Mouse (Mus musculus) forebrain, postnatal 0 days (tissue): Measurements from ENCODE around the gene Ugt2a1. TPM values are rescaled to one million over a fixed set of nuclear protein-coding genes. Genes with fewer than 3 reads are reported as not detected.
"Not testable (repeated sequence)": the region's sequence is repeated elsewhere in the genome, so short reads cannot be mapped to it uniquely, and the experiment has no call there.

Source experiments
- ATAC-seq: fragments of 200-750 bp; cut with Nextera tagmentation; 2 replicates; pipeline ENCODE4 v1.8.0; 2017; ENCODE audit warnings: mild to moderate bottlenecking, moderate library complexity
- DNase-seq: peaks from one replicate; pipeline ENCODE4 v3.0.0-alpha.2; 2015
- H3K27ac ChIP-seq: fragments of 300-500 bp; sonication (generic); 2 replicates; pipeline ENCODE4 v1.5.1; 2014; ENCODE audit warnings: low read depth, mild to moderate bottlenecking, antibody characterized with exemption, low read length, moderate library complexity, mixed read lengths
- H3K27me3 ChIP-seq: fragments of 300-500 bp; sonication (generic); 2 replicates; pipeline ENCODE4 v1.6.1; 2014; ENCODE audit warnings: mild to moderate bottlenecking, low read length, mixed read lengths; ENCODE audit not compliant: insufficient read depth
- H3K36me3 ChIP-seq: fragments of 300-500 bp; sonication (generic); 2 replicates; pipeline ENCODE4 v1.6.1; 2014; ENCODE audit warnings: mild to moderate bottlenecking, moderate library complexity; ENCODE audit not compliant: insufficient read depth
- H3K4me1 ChIP-seq: fragments of 300-500 bp; sonication (generic); 2 replicates; pipeline ENCODE4 v1.6.1; 2014; ENCODE audit warnings: antibody characterized with exemption; ENCODE audit not compliant: insufficient read depth
- H3K4me2 ChIP-seq: fragments of 300-500 bp; sonication (generic); 2 replicates; pipeline ENCODE4 v1.6.1; 2014; ENCODE audit warnings: low read depth, mild to moderate bottlenecking, moderate library complexity
- H3K4me3 ChIP-seq: fragments of 300-500 bp; sonication (generic); 2 replicates; pipeline ENCODE4 v1.5.1; 2014; ENCODE audit warnings: low read depth, low read length, mixed read lengths
- H3K9ac ChIP-seq: fragments of 300-500 bp; sonication (generic); 2 replicates; pipeline ENCODE4 v1.6.1; 2014; ENCODE audit warnings: mild to moderate bottlenecking
- H3K9me3 ChIP-seq: fragments of 300-500 bp; sonication (generic); 2 replicates; pipeline ENCODE4 v1.6.1; 2016; ENCODE audit warnings: low read length
- CTCF ChIP-seq: sonication (generic); IDR thresholded peaks from 2 replicates; pipeline ENCODE4 v1.5.1; 2016; ENCODE audit warnings: antibody characterized with exemption, control low read depth, low read depth
- WGBS: fragments of 180-500 bp; shearing (Covaris S2); extraction: QIAGEN DNeasy Blood & Tissue Kit; methylation state at CpG from one replicate; pipeline ENCODE4 v1.1.7; 2014; 5-methylcytosine and 5-hydroxymethylcytosine counted together
- polyA plus RNA-seq: library from polyadenylated mRNA; unstranded; fragments of >200 nt; fragmentation: Nextera tagmentation; extraction: Ambion mirVana; gene quantifications from 2 replicates; pipeline ENCODE4 v1.2.1, GENCODE M21; 2015
- total RNA-seq: library from RNA; depleted of rRNA; stranded (reverse); fragments of >200 nt; gene quantifications from 2 replicates; pipeline ENCODE4 v1.2.3, GENCODE M21; 2014; rRNA removed

Ugt2a1 gene
- total RNA-seq (not detected in 2 replicates), polyA plus RNA-seq (0.38 TPM in 1 of 2 replicates, not detected in the other)

DNA sequence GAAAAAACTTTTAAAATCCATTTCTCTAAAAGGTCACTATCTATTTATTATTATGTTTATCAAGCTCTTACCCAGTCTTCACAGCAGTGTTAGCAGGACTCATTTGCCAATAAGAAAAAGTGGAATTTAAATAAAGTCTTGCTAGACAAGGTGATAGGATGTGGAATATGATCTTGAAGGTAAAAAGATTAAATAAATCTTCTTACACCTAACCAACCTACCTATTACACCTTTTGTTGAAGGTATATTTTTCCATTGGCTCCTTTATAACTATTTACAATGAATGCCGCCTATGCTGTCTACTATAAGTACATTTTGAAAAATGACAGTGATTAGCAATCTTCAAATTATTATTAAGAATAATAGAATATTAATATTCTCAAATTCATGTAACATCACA is at the start of gene Ugt2a1:
Ugt2a1 (minus strand) TSS at position 101 of the 400 bp plus-strand sequence.
- no peak for TF ChIP-seq CTCF
- ATAC-seq = no peak

GRCm38 (mm10) chr5:87538111-87538510 is 47.4 kb upstream of the Ugt2a1 start, which contains the start of gene Sult1b1:
Gene Sult1b1, minus strand, starts transcription at chr5:87538195.
- Histone ChIP-seq H3K27me3 (no peaks in the 10 kb centered on the region), H3K27ac (no peak within 1 kb of the TSS), H3K9me3 (no peaks in the 10 kb centered on the region), H3K36me3 (no peaks in the 10 kb centered on the region), H3K9ac (no peak within 1 kb of the TSS), H3K4me2 (no peak within 1 kb of the TSS), H3K4me3 (no peak within 1 kb of the TSS), H3K4me1 (no peaks in the 10 kb centered on the region)
- ATAC-seq (no peak), DNase-seq (no peak)
- no peak for TF ChIP-seq CTCF
- WGBS = 94% methylated on average over 2 of the region's 2 CpGs

More for the DNA sequence above, at the start of gene Ugt2a1:
- Histone ChIP-seq H3K27me3 (no peaks in the 10 kb centered on the region), H3K9ac (no peak within 1 kb of the TSS), H3K4me1 (no peaks in the 10 kb centered on the region), H3K27ac (no peak within 1 kb of the TSS), H3K4me2 (no peak within 1 kb of the TSS), H3K4me3 (no peak within 1 kb of the TSS), H3K9me3 (no peaks in the 10 kb centered on the region), H3K36me3 (no peaks in the 10 kb centered on the region)
- 91% methylated on average over 1 of the region's 1 CpGs for WGBS
- no peak for DNase-seq

DNA sequence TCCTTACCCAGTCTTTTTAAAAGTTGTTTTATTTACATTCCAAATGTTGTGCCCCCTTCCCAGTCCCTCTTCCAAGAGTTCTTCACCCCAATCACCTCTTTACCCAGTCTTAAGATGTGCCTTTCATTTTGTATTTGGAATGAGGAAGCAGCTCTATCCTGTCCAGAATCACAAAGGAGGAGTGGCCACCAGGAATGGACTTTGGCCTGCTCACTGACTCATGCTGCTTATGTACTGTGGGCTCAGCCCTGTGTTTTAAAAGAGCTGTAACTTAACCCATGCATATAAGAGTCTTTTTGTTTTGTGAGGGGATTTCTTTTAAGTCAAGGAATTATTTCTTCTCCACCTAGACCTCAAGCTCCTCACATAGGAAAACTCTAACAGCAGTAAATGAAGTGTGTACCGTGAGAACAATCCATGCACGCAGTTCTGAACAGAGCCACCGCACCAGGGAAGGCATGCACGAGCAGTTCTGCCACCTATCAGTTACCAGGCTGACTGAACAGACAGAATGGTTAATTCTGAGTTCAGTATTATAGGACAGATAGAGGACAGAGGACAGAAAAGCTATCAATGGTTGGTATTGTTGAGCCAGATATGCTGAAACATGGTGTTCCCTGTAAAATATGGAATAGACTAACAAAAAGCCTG is 45.4 kb upstream of the Ugt2a1 start:
- H3K9me3 ChIP-seq = no peaks in the 10 kb centered on the region
- no peak overlapping the region for H3K4me2 ChIP-seq
- H3K27me3 ChIP-seq = no peaks in the 10 kb centered on the region
- H3K36me3 ChIP-seq = no peaks in the 10 kb centered on the region
- ATAC-seq (no peak), DNase-seq (no peak)
- WGBS = 51% methylated on average over 4 of the region's 4 CpGs
- TF ChIP-seq CTCF = no peak
- H3K4me3 ChIP-seq = no peak overlapping the region
- no peak overlapping the region for H3K27ac ChIP-seq
- no peaks in the 10 kb centered on the region for H3K4me1 ChIP-seq
- no peak overlapping the region for H3K9ac ChIP-seq

DNA sequence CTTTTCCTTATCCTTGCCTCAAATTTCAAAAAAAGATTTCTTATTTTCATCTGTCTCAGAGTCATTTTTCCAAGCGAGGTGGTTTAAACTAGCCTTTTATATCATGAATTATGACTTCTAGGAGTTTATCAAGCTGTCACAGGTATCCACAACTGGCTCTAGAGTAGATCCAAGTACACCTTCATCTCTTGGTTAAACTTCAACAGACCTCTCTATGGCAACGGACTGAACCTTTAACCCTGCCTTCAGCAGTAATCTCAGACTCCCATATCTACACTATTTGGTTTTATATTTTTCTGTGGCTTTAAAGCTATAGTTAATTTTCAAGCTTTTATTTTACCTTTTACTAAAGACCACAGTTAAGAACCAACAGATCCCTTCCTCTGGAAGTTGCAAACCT is 41.6 kb upstream of the Ugt2a1 start:
- Histone ChIP-seq H3K9ac (no peak overlapping the region), H3K27ac (no peak overlapping the region), H3K4me3 (no peak overlapping the region), H3K27me3 (no peaks in the 10 kb centered on the region), H3K4me2 (no peak overlapping the region), H3K36me3 (no peaks in the 10 kb centered on the region), H3K9me3 (no peaks in the 10 kb centered on the region), H3K4me1 (no peaks in the 10 kb centered on the region)
- no peak for TF ChIP-seq CTCF
- ATAC-seq (no peak), DNase-seq (no peak)
- WGBS = 76% methylated on average over 2 of the region's 2 CpGs

- H3K9me3 ChIP-seq, H3K36me3 ChIP-seq, H3K4me2 ChIP-seq, H3K27ac ChIP-seq, H3K27me3 ChIP-seq, H3K4me1 ChIP-seq, H3K9ac ChIP-seq, H3K4me3 ChIP-seq, DNase-seq, ATAC-seq: not testable (repeated sequence)
- 95% methylated on average over 2 of the region's 2 CpGs for WGBS
Measured at GRCm38 (mm10) chr5:87523561-87523960, 32.9 kb upstream of the Ugt2a1 start.

DNA sequence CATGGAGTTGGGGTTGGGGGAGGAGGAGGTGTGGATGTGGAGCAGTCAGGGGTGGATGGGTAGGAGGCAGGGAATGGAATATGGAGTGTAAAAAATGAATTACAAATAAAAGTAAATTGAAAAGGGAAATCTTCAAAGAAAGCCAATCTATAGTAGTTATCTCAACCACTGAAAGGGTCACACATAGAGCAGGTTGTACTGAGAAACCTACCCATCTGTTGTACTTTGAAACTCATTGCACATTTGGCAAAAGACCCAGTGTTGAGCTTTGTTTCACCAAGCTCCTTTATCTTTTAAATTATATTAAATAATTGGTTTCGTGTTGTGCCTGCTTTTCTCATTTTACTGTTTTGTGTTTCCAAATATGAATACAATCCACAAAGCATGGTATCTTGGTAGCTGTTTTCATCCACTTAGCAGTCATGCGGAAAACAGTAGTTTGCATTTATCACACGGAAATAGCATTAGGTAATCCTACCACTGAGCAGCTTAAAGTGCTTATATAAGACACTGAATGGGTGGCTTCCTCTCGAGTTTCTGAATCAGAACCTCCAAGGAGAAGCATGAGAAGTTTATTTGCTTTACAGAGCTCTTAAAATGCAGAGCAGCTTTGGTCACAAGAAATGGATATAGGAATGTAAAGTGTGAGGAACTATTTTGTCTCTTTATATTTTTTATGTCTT is 15.2 kb upstream of the Ugt2a1 start:
- no peaks in the 10 kb centered on the region for H3K27me3 ChIP-seq
- no peak for ATAC-seq
- no peak overlapping the region for H3K27ac ChIP-seq
- no peaks in the 10 kb centered on the region for H3K36me3 ChIP-seq
- no peak for TF ChIP-seq CTCF
- H3K4me3 ChIP-seq = no peak overlapping the region
- no peaks in the 10 kb centered on the region for H3K9me3 ChIP-seq
- H3K9ac ChIP-seq = no peak overlapping the region
- H3K4me1 ChIP-seq = no peaks in the 10 kb centered on the region
- no peak overlapping the region for H3K4me2 ChIP-seq
- 33% methylated on average over 4 of the region's 4 CpGs for WGBS
- DNase-seq = no peak

- Histone ChIP-seq H3K4me3 (no peak overlapping the region), H3K4me1 (no peaks in the 10 kb centered on the region), H3K9me3 (no peaks in the 10 kb centered on the region), H3K27ac (no peak overlapping the region), H3K4me2 (no peak overlapping the region), H3K27me3 (no peaks in the 10 kb centered on the region), H3K36me3 (no peaks in the 10 kb centered on the region), H3K9ac (no peak overlapping the region)
- DNase-seq = no peak
- no peak for ATAC-seq
- 42% methylated on average over 1 of the region's 1 CpGs for WGBS
- TF ChIP-seq CTCF = no peak
Measured at GRCm38 (mm10) chr5:87502687-87503086, 12.0 kb upstream of the Ugt2a1 start.
